Mouse (Mus musculus) bone marrow, adult 2 months (tissue): ENCODE measurements around the gene Mgarp.

Experiments
- CTCF ChIP-seq: fragments of 200-500 bp; IDR thresholded peaks from 2 replicates; pipeline ENCODE4 v1.5.1; 2011; ENCODE audit warnings: low read length, control low read depth; ENCODE audit not compliant: control insufficient read depth, insufficient read depth
- POLR2A ChIP-seq: fragments of 200-500 bp; IDR thresholded peaks from 2 replicates; pipeline ENCODE4 v1.6.1; 2011; ENCODE audit warnings: low read depth, mild to moderate bottlenecking, control low read depth, low read length, borderline replicate concordance; ENCODE audit not compliant: control insufficient read depth

DNA sequence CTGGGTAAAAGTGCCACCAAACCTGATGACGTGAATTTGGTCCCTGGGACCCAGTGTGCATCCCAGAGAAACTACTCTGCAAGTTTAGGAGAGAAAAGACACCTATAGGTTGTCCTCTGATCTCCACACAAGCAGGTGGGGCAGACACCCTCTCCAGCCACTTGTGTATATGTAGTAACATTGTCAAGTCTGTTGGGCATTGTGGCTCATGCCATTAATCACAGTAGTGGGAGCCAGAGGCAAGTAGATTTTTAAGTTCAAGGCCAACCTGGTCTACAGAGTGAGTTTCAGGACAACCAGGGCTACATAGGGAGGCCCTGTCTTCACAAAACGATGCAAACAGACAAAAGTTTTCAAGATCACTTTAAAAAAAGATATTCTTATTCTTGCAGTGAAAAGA lies 24.7 kb downstream of the Mgarp start:
- TF ChIP-seq CTCF = no peak
- no peak for TF ChIP-seq POLR2A
